Mouse (Mus musculus) thymus, adult 2 months (tissue): ENCODE measurements around the gene Atad1. TPM values are rescaled to one million over a fixed set of nuclear protein-coding genes. Genes with fewer than 3 reads are reported as not detected.

Experiments
- DNase-seq: peaks from one replicate; pipeline ENCODE4 v3.0.0; 2021
- H3K27ac ChIP-seq: fragments of 200-500 bp; 2 replicates; pipeline ENCODE4 v1.5.1; 2012; ENCODE audit warnings: low read length, control low read depth; ENCODE audit not compliant: control insufficient read depth, insufficient read depth
- H3K27me3 ChIP-seq: fragments of 200-500 bp; 2 replicates; pipeline ENCODE4 v1.6.1; 2012; ENCODE audit warnings: mild to moderate bottlenecking, low read length, moderate library complexity, mixed read lengths; ENCODE audit not compliant: control insufficient read depth, insufficient read depth
- H3K36me3 ChIP-seq: fragments of 200-500 bp; 2 replicates; pipeline ENCODE4 v1.6.1; 2012; ENCODE audit warnings: mild to moderate bottlenecking, low read length, moderate library complexity; ENCODE audit not compliant: control insufficient read depth, insufficient read depth
- H3K4me1 ChIP-seq: fragments of 200-500 bp; replicated peaks from 2 replicates; pipeline ENCODE4 v1.6.1; 2012; ENCODE audit warnings: low read length; ENCODE audit not compliant: control insufficient read depth, insufficient read depth
- H3K4me3 ChIP-seq: fragments of 200-500 bp; 2 replicates; pipeline ENCODE4 v1.5.1; 2012; ENCODE audit warnings: mild to moderate bottlenecking, low read length, control low read depth, moderate library complexity; ENCODE audit not compliant: control insufficient read depth, insufficient read depth
- CTCF ChIP-seq: fragments of 200-500 bp; IDR thresholded peaks from 2 replicates; pipeline ENCODE4 v1.5.1; 2012; ENCODE audit warnings: mild to moderate bottlenecking, control low read depth, low read length, moderate library complexity, borderline replicate concordance; ENCODE audit not compliant: control insufficient read depth, poor library complexity, insufficient read depth; ENCODE audit errors: extremely low read depth
- POLR2A ChIP-seq: fragments of 200-500 bp; IDR thresholded peaks from 2 replicates; pipeline ENCODE4 v1.6.1; 2012; ENCODE audit warnings: mild to moderate bottlenecking, low read length, control low read depth, moderate library complexity; ENCODE audit not compliant: control insufficient read depth, poor library complexity, insufficient read depth; ENCODE audit errors: extremely low read depth
- WGBS: fragments of 180-500 bp; shearing (Covaris S2); methylation state at CpG from one replicate; pipeline ENCODE4 v1.1.7; 2018; 5-methylcytosine and 5-hydroxymethylcytosine counted together
- polyA plus RNA-seq: library from polyadenylated mRNA; depleted of rRNA; stranded (reverse); fragments of >200 nt; gene quantifications from 2 replicates; pipeline ENCODE4 v1.2.3, GENCODE M21; 2012

Gene Atad1
- polyA plus RNA-seq, 1 experiment: 17.7 TPM

DNA sequence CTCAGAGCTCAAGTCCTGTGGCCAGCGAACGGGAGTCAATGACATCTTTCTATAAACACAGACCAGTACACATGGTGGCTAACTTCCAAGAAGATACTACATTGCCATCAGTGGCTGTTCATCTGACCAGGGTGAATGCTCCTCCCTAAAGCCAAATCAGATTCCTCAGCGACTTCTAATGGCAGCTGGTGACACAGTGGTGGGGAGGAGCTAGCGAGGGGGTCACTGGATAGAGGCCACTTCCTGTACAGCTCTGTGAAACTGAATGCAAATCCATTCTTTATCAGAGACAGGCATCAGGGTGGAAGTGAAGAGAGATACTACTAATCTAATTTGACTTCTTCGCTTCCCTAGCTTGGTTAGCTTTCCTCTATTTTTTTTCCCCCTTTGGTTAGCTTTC, 86.5 kb downstream of the Atad1 start:
- TF ChIP-seq CTCF (no peak), POLR2A (no peak)

DNA sequence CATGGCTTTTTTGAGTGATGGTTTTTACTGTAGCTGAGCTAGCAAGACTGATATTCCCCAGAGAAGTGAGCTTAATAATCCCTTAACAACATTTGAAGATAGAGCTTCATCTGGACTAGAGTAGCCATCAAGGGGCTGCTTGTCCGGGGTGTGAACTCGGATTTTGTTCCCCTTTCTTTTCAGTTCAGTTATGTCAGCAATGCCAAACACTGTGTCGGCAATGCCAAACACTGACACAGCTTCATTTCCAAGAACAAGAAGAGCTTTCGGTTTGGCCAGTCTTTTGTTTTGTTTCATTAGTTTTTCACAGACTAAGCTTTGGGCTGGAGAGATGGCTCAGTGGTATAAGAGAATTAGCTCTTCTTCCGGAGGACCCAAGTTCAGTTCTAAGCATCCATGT, 88.5 kb downstream of the Atad1 start:
- Histone ChIP-seq H3K36me3 (no peaks in the 10 kb centered on the region), H3K4me3 (no peak overlapping the region), H3K27ac (no peak overlapping the region), H3K27me3 (no peaks in the 10 kb centered on the region), H3K4me1 (no peaks in the 10 kb centered on the region)
- no peak for TF ChIP-seq CTCF
- TF ChIP-seq POLR2A: no peak
- WGBS: 91% methylated on average over 5 of the region's 5 CpGs
- no peak for DNase-seq

More for the DNA sequence above, 86.5 kb downstream of the Atad1 start:
- no peak for DNase-seq
- no peak overlapping the region for H3K4me3 ChIP-seq
- no peaks in the 10 kb centered on the region for H3K27me3 ChIP-seq
- no peak overlapping the region for H3K27ac ChIP-seq
- no peaks in the 10 kb centered on the region for H3K4me1 ChIP-seq
- 93% methylated on average over 5 of the region's 5 CpGs for WGBS
- no peaks in the 10 kb centered on the region for H3K36me3 ChIP-seq

DNA sequence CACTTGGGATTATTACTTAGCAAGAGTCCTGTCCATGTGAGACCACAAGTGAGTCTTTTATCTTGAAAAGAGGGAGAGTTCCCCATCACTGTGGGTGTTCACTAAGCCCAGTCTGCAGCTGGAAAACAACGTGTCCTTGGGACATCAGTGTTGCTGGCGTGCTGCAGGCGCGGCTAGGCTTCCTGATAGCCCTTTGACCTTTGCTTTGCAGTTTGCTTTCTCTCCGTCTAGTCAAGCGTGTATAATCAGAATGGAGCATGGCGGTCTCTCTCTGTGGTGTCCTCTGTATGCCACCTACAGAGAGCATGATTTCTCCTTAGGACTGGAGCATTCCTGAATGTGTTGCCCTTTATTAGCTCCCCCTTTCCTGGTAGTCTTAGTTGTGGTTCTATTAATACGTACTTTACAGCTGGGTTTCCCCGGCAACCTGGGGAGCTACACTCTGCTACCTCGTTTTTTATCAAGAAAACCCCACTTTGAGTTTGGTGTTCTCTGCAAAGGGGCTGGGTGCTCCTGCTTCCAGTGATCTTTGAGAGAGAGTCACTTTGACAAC, 91.5 kb downstream of the Atad1 start:
- Histone ChIP-seq H3K27me3 (no peaks in the 10 kb centered on the region), H3K4me3 (no peak overlapping the region), H3K36me3 (no peaks in the 10 kb centered on the region), H3K27ac (no peak overlapping the region), H3K4me1 (no peaks in the 10 kb centered on the region)
- WGBS: 93% methylated on average over 10 of the region's 10 CpGs
- DNase-seq: no peak
- TF ChIP-seq POLR2A (no peak), CTCF (no peak)

DNA sequence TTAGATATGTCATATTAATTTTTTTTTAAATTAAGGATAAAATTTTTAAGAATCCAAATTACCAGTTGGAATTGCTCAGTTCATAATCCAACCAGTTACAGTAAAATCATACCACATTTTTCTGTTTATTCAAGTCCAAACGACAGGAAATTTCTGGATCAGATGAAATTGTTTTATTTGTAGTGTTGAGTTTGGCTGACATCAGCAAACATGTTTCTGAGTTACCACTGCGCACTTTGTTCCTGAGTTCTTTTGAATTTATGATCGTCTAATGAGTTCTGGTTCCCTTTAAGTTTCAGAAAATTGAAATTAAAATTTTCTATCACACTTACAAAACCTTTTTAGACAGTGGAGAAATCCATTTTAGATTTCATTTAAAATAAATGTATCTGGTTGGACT, 93.2 kb downstream of the Atad1 start:
- Histone ChIP-seq H3K4me3 (no peak overlapping the region), H3K36me3 (no peaks in the 10 kb centered on the region), H3K4me1 (no peaks in the 10 kb centered on the region), H3K27me3 (no peaks in the 10 kb centered on the region), H3K27ac (no peak overlapping the region)
- TF ChIP-seq POLR2A: no peak
- no peak for TF ChIP-seq CTCF
- WGBS: 95% methylated on average over 3 of the region's 3 CpGs
- no peak for DNase-seq

DNA sequence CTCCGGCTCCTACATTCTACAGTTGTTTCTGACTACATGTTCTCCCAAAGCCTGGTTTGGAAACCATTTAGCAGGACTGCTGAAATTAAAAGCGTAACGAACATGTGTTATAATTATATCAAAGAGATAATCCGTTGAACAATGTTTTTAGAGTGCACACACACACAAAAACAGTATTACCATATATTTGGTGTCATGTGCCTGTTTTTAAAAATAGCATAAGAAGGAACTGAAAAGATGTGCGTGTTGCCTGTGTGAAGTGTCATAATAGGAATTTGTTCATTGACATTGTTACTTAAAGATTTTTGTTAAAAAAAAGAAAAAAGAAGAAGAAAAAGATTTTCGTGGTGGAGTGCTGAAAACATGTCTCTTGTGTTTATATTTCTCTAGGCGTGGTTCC, 93.6 kb downstream of the Atad1 start:
- no peaks in the 10 kb centered on the region for H3K4me1 ChIP-seq
- TF ChIP-seq CTCF: no peak
- TF ChIP-seq POLR2A: no peak
- H3K27ac ChIP-seq: no peak overlapping the region
- DNase-seq: no peak
- no peaks in the 10 kb centered on the region for H3K27me3 ChIP-seq
- 93% methylated on average over 7 of the region's 7 CpGs for WGBS
- H3K36me3 ChIP-seq: no peaks in the 10 kb centered on the region
- no peak overlapping the region for H3K4me3 ChIP-seq

DNA sequence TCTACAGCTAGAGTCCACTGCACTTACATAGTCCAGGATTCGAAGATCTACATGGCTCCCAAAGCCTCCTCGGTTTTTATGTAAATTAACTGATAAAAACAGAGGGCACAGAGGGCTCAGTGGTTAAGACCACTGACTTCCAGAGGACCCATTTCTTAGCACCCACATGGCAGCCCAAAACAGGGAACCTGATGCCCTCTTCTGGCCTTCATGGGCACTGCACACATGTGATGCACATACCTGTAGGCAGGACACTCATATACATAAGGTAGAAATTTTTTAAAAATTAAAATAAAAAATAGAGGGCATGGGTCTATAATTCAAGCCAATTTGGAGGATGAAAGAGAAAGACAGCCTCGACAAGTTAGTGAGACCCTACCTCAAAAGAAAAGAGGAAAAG, 95.9 kb downstream of the Atad1 start:
- TF ChIP-seq CTCF (no peak), POLR2A (no peak)
- no peak overlapping the region for H3K27ac ChIP-seq
- DNase-seq: no peak
- H3K4me1 ChIP-seq: no peaks in the 10 kb centered on the region
- WGBS: 94% methylated on average over 3 of the region's 3 CpGs
- H3K27me3 ChIP-seq: no peaks in the 10 kb centered on the region
- H3K36me3 ChIP-seq: no peaks in the 10 kb centered on the region
- no peak overlapping the region for H3K4me3 ChIP-seq

DNA sequence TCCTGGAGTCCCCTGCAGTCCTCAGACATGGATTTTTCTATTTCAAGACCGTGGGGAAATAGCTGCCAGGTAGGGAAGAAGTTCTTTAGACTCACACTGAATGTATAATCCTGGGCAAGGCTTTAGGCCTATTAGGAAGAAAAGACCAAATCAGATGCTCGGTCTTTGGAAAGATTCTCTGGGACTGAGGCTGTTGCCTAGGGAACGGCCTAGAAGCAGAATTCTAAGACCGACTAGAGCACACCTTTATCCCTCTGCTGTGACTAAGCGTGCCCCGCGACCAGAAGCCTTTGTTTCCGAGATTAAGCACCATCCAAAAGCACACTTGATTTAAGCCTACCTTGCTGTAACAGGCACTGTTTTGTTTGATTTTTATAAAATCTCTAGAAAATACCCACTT, 97.6 kb downstream of the Atad1 start:
- no peak overlapping the region for H3K4me3 ChIP-seq
- WGBS: 98% methylated on average over 8 of the region's 8 CpGs
- DNase-seq: no peak
- no peak overlapping the region for H3K27ac ChIP-seq
- no peaks in the 10 kb centered on the region for H3K27me3 ChIP-seq
- no peaks in the 10 kb centered on the region for H3K36me3 ChIP-seq
- TF ChIP-seq POLR2A (no peak), CTCF (no peak)
- no peaks in the 10 kb centered on the region for H3K4me1 ChIP-seq
